Mouse (Mus musculus) gonadal fat pad, adult 2 months (tissue): Measurements from ENCODE around the gene Zscan29. TPM values are rescaled to one million over a fixed set of nuclear protein-coding genes. Genes with fewer than 3 reads are reported as not detected.

Experiments
- DNase-seq: peaks from one replicate; pipeline ENCODE4 v3.0.0-alpha.2; 2012; ENCODE audit warnings: low read depth
- polyA plus RNA-seq: library from polyadenylated mRNA; depleted of rRNA; stranded (reverse); fragments of >200 nt; gene quantifications from 2 replicates; pipeline ENCODE4 v1.2.3, GENCODE M21; 2012; rRNA removed

Gene Zscan29
- 3.0 and 3.9 TPM in 2 replicates for polyA plus RNA-seq

- no peak for DNase-seq
Measured at GRCm38 (mm10) chr2:121170980-121171742, at the start of gene Zscan29. Gene Zscan29 (minus strand): TSS chr2:121171125.

DNA sequence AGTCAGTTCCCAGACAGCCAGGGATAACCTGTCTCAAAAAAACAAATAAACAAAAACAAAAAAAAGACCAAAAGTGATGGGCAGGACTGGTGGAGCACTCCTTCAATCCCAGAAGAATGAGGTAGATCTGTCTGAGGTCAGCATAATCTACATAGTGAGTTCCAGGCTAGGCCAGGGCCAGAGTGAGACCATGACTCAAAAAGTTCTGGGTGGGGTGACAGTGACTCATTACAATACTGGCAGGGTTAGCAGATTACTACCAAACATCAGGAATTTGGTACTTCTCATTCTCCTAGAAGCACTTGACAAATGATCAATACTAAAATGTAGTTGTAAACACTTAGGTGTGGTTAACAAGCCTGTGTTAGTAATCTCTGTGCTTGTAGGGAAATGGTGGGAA, 49.1 kb upstream of the Zscan29 start:
- DNase-seq = no peak

GRCm38 (mm10) chr2:121219177-121219576, 48.3 kb upstream of the Zscan29 start:
- no peak for DNase-seq

- no peak for DNase-seq
Measured at GRCm38 (mm10) chr2:121214491-121214890, 43.6 kb upstream of the Zscan29 start.

- DNase-seq = no peak
Measured at GRCm38 (mm10) chr2:121206541-121206940, 35.6 kb upstream of the Zscan29 start.

GRCm38 (mm10) chr2:121204276-121204675, 33.4 kb upstream of the Zscan29 start:
- DNase-seq = no peak

GRCm38 (mm10) chr2:121195466-121195865, 24.5 kb upstream of the Zscan29 start:
- DNase-seq = no peak

- DNase-seq = no peak
Measured at GRCm38 (mm10) chr2:121188530-121188929, 17.6 kb upstream of the Zscan29 start.

DNA sequence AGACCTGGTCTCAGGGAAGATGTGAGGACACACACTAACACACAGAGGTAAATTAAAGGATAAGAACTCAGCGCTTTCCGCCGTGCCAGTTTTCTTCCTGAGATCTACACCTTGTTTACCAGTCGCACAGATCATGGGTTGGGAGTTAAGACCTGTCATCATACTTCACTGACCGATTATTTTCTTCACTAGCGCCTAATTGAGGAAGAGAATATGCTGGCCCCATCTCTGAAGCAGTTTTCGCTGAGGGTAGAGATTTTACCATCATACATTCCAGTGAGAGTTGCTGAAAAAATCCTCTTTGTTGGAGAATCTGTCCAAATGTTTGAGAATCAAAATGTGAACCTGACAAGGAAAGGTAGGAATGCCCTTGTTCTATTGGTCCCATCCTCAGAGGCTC, 13.2 kb upstream of the Zscan29 start:
- no peak for DNase-seq

- DNase-seq = no peak
Measured at GRCm38 (mm10) chr2:121183431-121183830, 12.5 kb upstream of the Zscan29 start.

DNA sequence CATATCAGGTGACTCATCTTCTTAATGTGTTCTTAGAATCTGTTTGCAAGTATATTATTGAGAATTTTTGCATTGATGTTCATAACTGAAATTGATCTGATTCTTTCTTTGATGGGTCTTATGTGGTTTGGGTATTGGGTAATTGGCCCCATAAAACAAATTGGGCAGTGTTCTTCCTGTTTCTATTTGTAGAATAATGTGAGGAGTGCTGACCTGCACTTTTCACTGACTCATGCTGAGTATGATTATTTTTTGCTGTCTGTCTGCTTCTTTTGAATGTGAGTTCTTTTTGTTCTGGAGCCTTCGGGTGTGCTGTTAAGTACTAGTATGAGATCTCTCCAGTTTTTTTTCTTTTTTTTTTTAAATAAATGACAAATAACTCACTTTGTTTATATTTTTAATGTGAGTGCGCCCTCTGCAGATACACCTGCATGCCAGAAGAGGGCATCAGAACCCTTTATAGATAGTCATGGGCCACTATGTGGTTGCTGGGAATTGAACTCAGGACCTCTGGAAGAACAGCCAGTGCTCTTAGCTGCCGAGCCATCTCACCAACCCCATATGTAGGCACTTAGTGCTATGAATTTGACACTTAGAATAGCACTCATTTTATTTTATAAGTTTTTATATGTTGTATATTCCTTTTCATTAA, 8.0 kb upstream of the Zscan29 start:
- no peak for DNase-seq

GRCm38 (mm10) chr2:121170481-121170971, 399 bp downstream of the Zscan29 start, which contains the start of gene Tubgcp4:
Gene Tubgcp4 (plus strand): TSS chr2:121170654.
- DNase-seq = no peak

GRCm38 (mm10) chr2:121169902-121170301, 1.0 kb downstream of the Zscan29 start:
- DNase-seq = no peak

- DNase-seq = no peak
Measured at GRCm38 (mm10) chr2:121169173-121169572, 1.8 kb downstream of the Zscan29 start.

GRCm38 (mm10) chr2:121153100-121153499, 17.8 kb downstream of the Zscan29 start:
- no peak for DNase-seq

- no peak for DNase-seq
Measured at GRCm38 (mm10) chr2:121149679-121150078, 21.2 kb downstream of the Zscan29 start.

GRCm38 (mm10) chr2:121142415-121142814, 28.5 kb downstream of the Zscan29 start:
- DNase-seq = no peak

DNA sequence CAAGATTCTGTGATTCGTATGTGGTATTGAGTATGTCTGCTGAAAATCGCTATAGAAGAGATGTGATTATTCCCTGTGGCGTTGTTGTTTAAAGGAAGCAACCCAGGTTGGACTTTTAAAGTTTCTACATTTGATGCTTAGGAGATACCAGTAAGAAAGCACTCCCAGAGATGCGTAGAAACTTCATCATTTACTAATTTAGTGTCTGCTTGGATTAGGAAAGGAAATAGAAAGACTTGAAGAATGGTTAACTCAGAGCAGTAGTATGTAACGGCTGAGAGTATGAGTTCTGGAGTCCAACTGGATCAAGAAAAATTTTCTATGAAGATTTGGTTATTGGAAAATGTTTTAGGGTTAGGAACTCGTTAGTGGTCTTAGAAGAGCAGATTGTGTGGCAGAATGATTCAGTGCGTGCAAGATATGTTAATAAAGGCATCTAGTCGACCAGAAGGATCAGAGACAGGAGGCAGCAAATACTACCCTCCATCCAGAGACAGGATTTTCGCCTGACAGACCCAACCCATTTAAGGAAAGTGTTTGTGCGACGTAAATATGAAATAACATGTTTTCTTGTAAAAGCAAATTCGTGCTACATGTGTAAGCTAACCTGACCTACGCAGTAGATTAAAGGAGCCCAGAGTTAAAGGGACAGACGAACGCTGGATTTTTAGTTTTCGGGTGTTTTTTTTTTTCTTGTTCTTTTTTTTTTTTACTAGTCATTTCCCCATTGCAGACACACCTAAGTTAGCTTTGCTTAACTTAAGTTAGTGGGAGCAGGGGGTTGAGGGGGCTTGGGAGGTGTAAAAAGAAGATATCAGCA, 29.5 kb downstream of the Zscan29 start:
- no peak for DNase-seq

DNA sequence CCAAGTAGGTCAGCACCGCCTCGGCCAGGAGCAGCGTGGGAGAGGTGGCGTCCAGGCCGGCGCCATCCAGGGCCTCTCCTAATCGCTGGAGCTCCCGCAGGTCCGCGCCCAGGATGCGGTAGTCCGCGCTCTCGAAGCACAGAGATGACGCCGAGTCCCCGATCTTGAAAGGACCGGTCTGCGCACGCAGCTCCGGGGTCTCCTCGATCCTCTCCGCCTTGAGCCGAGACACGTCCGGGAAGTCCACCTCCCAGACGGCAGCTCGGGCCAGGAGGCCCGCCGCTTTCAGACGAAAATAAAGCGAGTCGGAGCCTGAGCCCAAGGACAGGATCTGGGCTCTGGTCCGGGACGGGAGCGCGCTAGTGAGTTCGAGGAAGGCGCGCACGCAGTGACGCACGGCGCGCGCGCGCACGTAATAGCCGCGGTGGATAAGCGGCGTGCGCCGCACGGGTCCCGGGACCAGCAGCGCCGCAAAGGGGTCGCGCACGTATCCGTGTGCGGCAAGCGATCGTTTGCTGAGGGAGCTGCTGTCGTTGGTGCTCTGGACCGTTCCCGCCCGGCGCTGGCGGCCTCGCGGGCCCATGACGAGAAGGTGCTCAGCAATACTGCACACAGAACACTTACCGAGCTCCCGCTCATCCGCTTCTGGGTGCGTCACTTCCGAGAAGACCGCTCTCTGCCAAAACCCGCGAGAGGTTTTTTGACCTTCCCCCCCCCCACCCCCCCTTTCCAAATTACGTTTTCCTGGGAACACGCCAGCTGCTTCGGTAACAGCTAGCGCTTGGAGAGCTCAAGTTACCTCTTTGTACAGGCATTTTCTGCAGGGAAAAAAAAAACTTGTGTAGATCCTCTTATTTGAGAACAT, 30.7 kb downstream of the Zscan29 start, which contains the start of the genes Adal and Lcmt2:
Gene Adal (plus strand): TSS at position 411 of the 865 bp plus-strand sequence.
Gene Lcmt2 (minus strand): TSS at position 636 of the 865 bp plus-strand sequence.
- peak; percentile 61 for DNase-seq

GRCm38 (mm10) chr2:121139266-121140017, 31.5 kb downstream of the Zscan29 start:
- DNase-seq = no peak
